Mouse (Mus musculus) MEL (cell line): ENCODE results near the gene Dlgap1. TPM values are rescaled to one million over a fixed set of nuclear protein-coding genes. Genes with fewer than 3 reads are reported as not detected.

Source experiments
- DNase-seq: peaks from one replicate; pipeline ENCODE4 v3.0.0; 2011; ENCODE audit warnings: low read depth, low spot score
- H3K27ac ChIP-seq: 2 replicates; pipeline ENCODE4 v1.5.1; 2012; ENCODE audit warnings: low read depth, mild to moderate bottlenecking, control low read depth, low read length, moderate library complexity; ENCODE audit not compliant: control insufficient read depth
- H3K27me3 ChIP-seq, 2 experiments: fragments of 150-350 bp in 1 of 2; sonication (generic) in 1 of 2; 2 replicates each; pipeline ENCODE4 v1.6.1; 2012; ENCODE audit warnings: low read length in 2 of 2, mild to moderate bottlenecking in 2 of 2, improper control_type of control experiment in 1 of 2, moderate library complexity in 1 of 2; ENCODE audit not compliant: insufficient read depth in 2 of 2, control insufficient read depth in 1 of 2
- H3K36me3 ChIP-seq, 2 experiments: 2 replicates each; pipeline ENCODE4 v1.6.1; 2012 to 2014; ENCODE audit warnings: low read length in 2 of 2, improper control_type of control experiment in 1 of 2, inconsistent platforms in 1 of 2, mild to moderate bottlenecking in 1 of 2; ENCODE audit not compliant: insufficient read depth in 2 of 2, control insufficient read depth in 1 of 2
- H3K4me1 ChIP-seq, 2 experiments: fragments of 150-350 bp in 1 of 2; sonication (generic) in 1 of 2; 2 replicates each; pipeline ENCODE4 v1.6.1; 2012; ENCODE audit warnings: low read length in 2 of 2, improper control_type of control experiment in 1 of 2, mild to moderate bottlenecking in 1 of 2; ENCODE audit not compliant: insufficient read depth in 2 of 2, control insufficient read depth in 1 of 2
- H3K4me3 ChIP-seq, 2 experiments: fragments of 150-350 bp in 1 of 2; sonication (generic) in 1 of 2; 2 replicates each; pipeline ENCODE4 v1.5.1; 2012; ENCODE audit warnings: low read depth in 2 of 2, low read length in 2 of 2, mild to moderate bottlenecking in 2 of 2, moderate library complexity in 2 of 2, control low read depth in 1 of 2, improper control_type of control experiment in 1 of 2; ENCODE audit not compliant: control insufficient read depth in 1 of 2, insufficient read depth in 1 of 2
- H3K79me2 ChIP-seq: 2 replicates; pipeline ENCODE4 v1.6.1; 2012; ENCODE audit warnings: mild to moderate bottlenecking, low read length, moderate library complexity; ENCODE audit not compliant: control insufficient read depth, poor library complexity, insufficient read depth
- H3K9ac ChIP-seq: 2 replicates; pipeline ENCODE4 v1.6.1; 2012; ENCODE audit warnings: low read depth, mild to moderate bottlenecking, control low read depth, low read length, moderate library complexity; ENCODE audit not compliant: control insufficient read depth, poor library complexity, severe bottlenecking
- H3K9me3 ChIP-seq: fragments of 150-350 bp; sonication (generic); replicated peaks from 2 replicates; pipeline ENCODE4 v1.6.1; 2012; ENCODE audit warnings: mild to moderate bottlenecking, low read length, improper control_type of control experiment, moderate library complexity; ENCODE audit not compliant: insufficient read depth
- BHLHE40 ChIP-seq: IDR thresholded peaks from 2 replicates; pipeline ENCODE4 v1.6.1; 2012; ENCODE audit warnings: low read depth, mild to moderate bottlenecking, inconsistent platforms, low read length, improper control_type of control experiment, borderline replicate concordance
- CHD2 ChIP-seq: IDR thresholded peaks from 2 replicates; pipeline ENCODE4 v1.6.1; 2011; ENCODE audit warnings: low read length, improper control_type of control experiment
- EP300 ChIP-seq, 2 experiments: IDR thresholded peaks; 2 replicates each; pipeline ENCODE4 v1.6.1; 2011; ENCODE audit warnings: improper control_type of control experiment in 2 of 2, low read length in 2 of 2, low read depth in 1 of 2, mild to moderate bottlenecking in 1 of 2
- ETS1 ChIP-seq: IDR thresholded peaks from 2 replicates; pipeline ENCODE4 v1.6.1; 2012; ENCODE audit warnings: low read depth, mild to moderate bottlenecking, inconsistent platforms, low read length, improper control_type of control experiment, moderate library complexity
- HCFC1 ChIP-seq: IDR thresholded peaks from 2 replicates; pipeline ENCODE4 v1.6.1; 2012; ENCODE audit warnings: low read depth, mild to moderate bottlenecking, inconsistent platforms, low read length, improper control_type of control experiment, moderate library complexity
- JUND ChIP-seq: IDR thresholded peaks from 2 replicates; pipeline ENCODE4 v1.6.1; 2011; ENCODE audit warnings: low read depth, mild to moderate bottlenecking, improper control_type of control experiment, low read length
- KAT2A ChIP-seq: conservative IDR thresholded peaks from 2 replicates; pipeline ENCODE4 v1.6.1; 2012; ENCODE audit warnings: low read depth, low read length, improper control_type of control experiment, inconsistent platforms
- MEF2A ChIP-seq: IDR thresholded peaks from 2 replicates; pipeline ENCODE4 v1.6.1; 2014; ENCODE audit warnings: low read depth, mild to moderate bottlenecking, inconsistent platforms, low read length, improper control_type of control experiment; ENCODE audit not compliant: poor library complexity, insufficient replicate concordance, severe bottlenecking; ENCODE audit errors: extremely low read depth
- MXI1 ChIP-seq: IDR thresholded peaks from 2 replicates; pipeline ENCODE4 v1.6.1; 2011; ENCODE audit warnings: mild to moderate bottlenecking, low read depth, low read length, improper control_type of control experiment
- MYC ChIP-seq: IDR thresholded peaks from 2 replicates; pipeline ENCODE4 v1.6.1; 2011; ENCODE audit warnings: low read depth, mild to moderate bottlenecking, low read length, improper control_type of control experiment, moderate library complexity
- POLR2AphosphoS2 ChIP-seq: IDR thresholded peaks from 2 replicates; pipeline ENCODE4 v1.6.1; 2011; ENCODE audit warnings: low read length, improper control_type of control experiment
- POLR2AphosphoS5 ChIP-seq: IDR thresholded peaks from 2 replicates; pipeline ENCODE4 v1.6.1; 2012; ENCODE audit warnings: low read depth, borderline replicate concordance, mild to moderate bottlenecking, inconsistent platforms, low read length, moderate library complexity, mixed read lengths
- RAD21 ChIP-seq: IDR thresholded peaks from 2 replicates; pipeline ENCODE4 v1.6.1; 2011; ENCODE audit warnings: mild to moderate bottlenecking, low read depth, low read length, improper control_type of control experiment
- SIN3A ChIP-seq: IDR thresholded peaks from 2 replicates; pipeline ENCODE4 v1.6.1; 2012; ENCODE audit warnings: low read length, improper control_type of control experiment, inconsistent platforms
- SMC3 ChIP-seq: IDR thresholded peaks from 2 replicates; pipeline ENCODE4 v1.6.1; 2011; ENCODE audit warnings: low read depth, low read length, improper control_type of control experiment
- TAL1 ChIP-seq: IDR thresholded peaks from 2 replicates; pipeline ENCODE4 v1.6.1; 2012; ENCODE audit warnings: mild to moderate bottlenecking, inconsistent platforms, low read length, moderate library complexity, mixed read lengths
- USF1 ChIP-seq: IDR thresholded peaks from 2 replicates; pipeline ENCODE4 v1.6.1; 2014; ENCODE audit warnings: low read depth, mild to moderate bottlenecking, inconsistent platforms, low read length, improper control_type of control experiment, moderate library complexity
- ZMIZ1 ChIP-seq: IDR thresholded peaks from 2 replicates; pipeline ENCODE4 v1.6.1; 2012; ENCODE audit warnings: low read depth, mild to moderate bottlenecking, inconsistent platforms, low read length, improper control_type of control experiment, moderate library complexity
- ZNF384 ChIP-seq: IDR thresholded peaks from 2 replicates; pipeline ENCODE4 v1.6.1; 2012; ENCODE audit warnings: low read depth, mild to moderate bottlenecking, inconsistent platforms, low read length, improper control_type of control experiment
- polyA plus RNA-seq, 2 experiments: library from polyadenylated mRNA; stranded (reverse) in 1 of 2; unstranded in 1 of 2; fragments of >175 nt in 1 of 2; fragments of >200 nt in 1 of 2; gene quantifications; 2 replicates each; pipeline versions ENCODE4 v1.2.1 to v1.2.4; 2012; ENCODE audit warnings: low replicate concordance in 2 of 2, low read depth in 1 of 2; ENCODE audit not compliant: insufficient read length in 2 of 2, insufficient read depth in 1 of 2, missing spikeins in 1 of 2
- total RNA-seq: library from RNA; depleted of rRNA; stranded (reverse); fragments of 300-350 nt; gene quantifications from 2 replicates; pipeline ENCODE4 v1.2.3, GENCODE M21; 2012

Dlgap1 gene
- total and polyA plus RNA-seq, 3 experiments, result 0.06 TPM; not detected in 2

DNA sequence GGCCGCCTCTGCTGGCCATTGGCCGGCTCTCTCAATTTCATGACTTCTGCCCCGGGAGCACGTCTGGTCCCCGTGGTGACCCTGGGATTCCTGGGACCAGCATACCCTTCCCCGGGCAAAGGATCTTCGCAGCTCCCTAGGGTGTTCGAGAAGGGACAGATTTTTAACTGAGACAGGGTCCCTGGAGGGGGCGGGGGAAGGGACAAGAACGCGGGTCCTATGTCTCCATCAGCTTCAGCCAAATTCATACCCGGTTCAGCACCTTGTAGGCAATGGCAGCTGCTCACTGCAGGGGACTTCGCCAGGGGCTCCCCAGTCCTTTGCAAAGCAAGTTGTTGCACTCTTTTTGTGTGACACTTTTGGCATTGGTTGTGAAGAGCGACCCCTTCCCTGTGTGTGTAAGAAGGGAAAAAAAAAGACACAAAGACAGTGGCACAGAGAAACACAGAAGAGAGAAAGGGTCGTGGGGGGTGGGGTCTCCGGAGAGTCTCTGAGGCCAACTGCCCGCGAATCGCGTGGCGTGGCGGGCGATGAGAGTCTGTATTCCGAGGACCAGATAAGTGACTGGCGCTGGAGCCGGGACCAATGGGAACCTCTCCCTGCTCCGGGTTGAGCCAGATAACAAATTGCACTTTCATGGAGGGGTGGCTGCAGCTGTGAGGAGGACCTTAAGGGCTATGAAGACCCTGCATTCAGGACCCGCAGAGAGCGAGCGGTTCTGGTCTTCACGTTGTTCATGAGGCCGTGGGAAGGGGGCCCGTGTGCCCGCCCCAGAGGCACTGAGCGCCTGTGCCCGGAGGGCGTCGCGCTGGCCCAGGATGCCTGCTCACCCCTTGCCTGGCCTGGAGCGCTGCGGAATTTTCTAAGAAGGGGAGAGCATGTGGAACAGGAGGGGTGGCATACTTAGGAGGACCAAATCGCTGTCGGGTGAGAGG lies 1.2 kb downstream of the Dlgap1 start:
- Histone ChIP-seq H3K4me1 (no peaks in the 10 kb centered on the region), H3K9ac (no peak overlapping the region), H3K27ac (no peak overlapping the region), H3K36me3 (no peaks in the 10 kb centered on the region), H3K9me3 (no peaks in the 10 kb centered on the region), H3K27me3 (no peaks in the 10 kb centered on the region)
- no peak for DNase-seq
- TF ChIP-seq ZNF384, result no peak
- no peak for TF ChIP-seq RAD21
- TF ChIP-seq, all 39 proteins: peak for 0
- H3K79me2 ChIP-seq, result no peaks in the 10 kb centered on the region
- no peak overlapping the region for H3K4me3 ChIP-seq

DNA sequence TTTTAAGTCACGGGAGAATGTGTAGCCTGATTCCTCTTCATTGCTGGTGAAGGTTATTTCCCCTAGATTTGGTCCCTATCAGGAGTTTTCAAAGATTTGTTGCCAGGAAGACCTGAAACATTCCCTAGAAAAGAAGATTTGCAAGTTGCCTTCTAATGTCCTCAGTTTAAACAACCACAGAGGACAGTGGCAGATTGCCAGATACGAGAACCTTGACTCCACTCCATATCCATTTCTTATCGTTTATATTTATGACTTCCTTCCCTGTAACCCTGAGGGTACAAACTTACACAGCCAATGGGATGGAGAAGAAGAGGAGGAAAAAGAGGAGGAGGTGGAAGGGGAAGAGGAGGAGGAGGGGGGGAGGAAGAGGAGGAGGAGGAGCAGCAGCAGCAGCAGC lies 4.2 kb downstream of the Dlgap1 start:
- no peaks in the 10 kb centered on the region for H3K4me1 ChIP-seq
- H3K27ac ChIP-seq, result no peak overlapping the region
- no peaks in the 10 kb centered on the region for H3K27me3 ChIP-seq
- no peak for DNase-seq
- H3K9ac ChIP-seq, result no peak overlapping the region
- H3K4me3 ChIP-seq, result no peak overlapping the region
- H3K36me3 ChIP-seq, result no peaks in the 10 kb centered on the region
- no peaks in the 10 kb centered on the region for H3K9me3 ChIP-seq
- TF ChIP-seq CHD2, result no peak
- no peak for TF ChIP-seq MEF2A
- no peak for TF ChIP-seq MYC
- no peak for TF ChIP-seq TAL1
- TF ChIP-seq KAT2A, result no peak
- no peak for TF ChIP-seq HCFC1
- no peak for TF ChIP-seq SIN3A
- TF ChIP-seq ZMIZ1, result no peak
- no peak for TF ChIP-seq ETS1
- TF ChIP-seq MXI1, result no peak
- TF ChIP-seq POLR2AphosphoS2, result no peak
- TF ChIP-seq EP300 (IDR thresholded peaks at IDR 0.05; ENCODE audit: low read depth in 1 of 2, low read length in 2 of 2), result no peak
- no peak for TF ChIP-seq JUND
- no peak for TF ChIP-seq BHLHE40
- no peak for TF ChIP-seq POLR2AphosphoS5
- TF ChIP-seq USF1, result no peak
- TF ChIP-seq SMC3, result no peak
- H3K79me2 ChIP-seq, result no peaks in the 10 kb centered on the region
